Mouse (Mus musculus): ENCODE results near the gene Inafm2.

GRCm38 (mm10) chr2:118747301-118747960 lies 1.9 kb downstream of the Inafm2 start:
- TF ChIP-seq CTCF (IDR thresholded peaks at IDR 0.05; ENCODE audit: low read depth, low read length) (no peak), POLR2A (IDR thresholded peaks at IDR 0.05; ENCODE audit: insufficient read depth, low read length) (no peak), EP300 (IDR thresholded peaks at IDR 0.05; ENCODE audit: insufficient read depth, low read depth, low read length) (no peak)

All from ES-Bruce4 (cell line).